Mouse (Mus musculus) lung, postnatal 0 days (tissue): ENCODE measurements at regions not wholly inside any gene's neighbourhood (a gene's known extent, or its start where the extent isn't known, plus 50 kb on each side); places are given as distances from the start of the nearest gene placed in this dataset.

ENCODE experiments used
- ATAC-seq: fragments of 200-750 bp; cut with Nextera tagmentation; 2 replicates; pipeline ENCODE4 v1.8.0; 2017; ENCODE audit warnings: moderate library complexity
- DNase-seq: peaks from one replicate; pipeline ENCODE4 v3.0.0-alpha.2; 2016; ENCODE audit warnings: low spot score
- H3K27ac ChIP-seq: fragments of 300-500 bp; sonication (generic); 2 replicates; pipeline ENCODE4 v1.5.1; 2014; ENCODE audit warnings: antibody characterized with exemption, mild to moderate bottlenecking, low read length, mixed read lengths
- H3K27me3 ChIP-seq: fragments of 300-500 bp; sonication (generic); replicated peaks from 2 replicates; pipeline ENCODE4 v1.6.1; 2014; ENCODE audit warnings: low read length, mixed read lengths; ENCODE audit not compliant: insufficient read depth
- H3K36me3 ChIP-seq: fragments of 300-500 bp; sonication (generic); 2 replicates; pipeline ENCODE4 v1.6.1; 2014; ENCODE audit warnings: low read length, mixed read lengths; ENCODE audit not compliant: insufficient read depth
- H3K4me1 ChIP-seq: fragments of 300-500 bp; sonication (generic); 2 replicates; pipeline ENCODE4 v1.6.1; 2014; ENCODE audit warnings: antibody characterized with exemption, low read depth, low read length, mixed read lengths; ENCODE audit not compliant: insufficient read depth
- H3K4me2 ChIP-seq: fragments of 300-500 bp; sonication (generic); replicated peaks from 2 replicates; pipeline ENCODE4 v1.6.1; 2014; ENCODE audit warnings: low read depth, mild to moderate bottlenecking, low read length, moderate library complexity, mixed read lengths
- H3K4me3 ChIP-seq: fragments of 300-500 bp; sonication (generic); 2 replicates; pipeline ENCODE4 v1.5.1; 2014; ENCODE audit warnings: low read depth, low read length
- H3K9ac ChIP-seq: fragments of 300-500 bp; sonication (generic); replicated peaks from 2 replicates; pipeline ENCODE4 v1.6.1; 2014; ENCODE audit warnings: low read depth, mild to moderate bottlenecking
- H3K9me3 ChIP-seq: fragments of 300-500 bp; sonication (generic); 2 replicates; pipeline ENCODE4 v1.6.1; 2016; ENCODE audit warnings: low read length, mixed read lengths
- CTCF ChIP-seq: IDR thresholded peaks from 2 replicates; pipeline ENCODE4 v1.5.1; 2016; ENCODE audit warnings: antibody characterized with exemption, mild to moderate bottlenecking
- EP300 ChIP-seq: IDR thresholded peaks from 2 replicates; pipeline ENCODE4 v1.6.1; 2016; ENCODE audit warnings: antibody characterized with exemption, mild to moderate bottlenecking, control low read depth
- WGBS: fragments of 180-500 bp; shearing (Covaris S2); extraction: QIAGEN DNeasy Blood & Tissue Kit; methylation state at CpG from one replicate; pipeline ENCODE4 v1.1.7; 2014; 5-methylcytosine and 5-hydroxymethylcytosine counted together

GRCm38 (mm10) chr9:52331748-52332147 is 163.4 kb upstream of the Zc3h12c start:
- no peak overlapping the region for H3K27ac ChIP-seq
- no peak for DNase-seq
- TF ChIP-seq EP300 = no peak
- TF ChIP-seq CTCF = no peak
- H3K4me3 ChIP-seq = no peak overlapping the region
- no peaks in the 10 kb centered on the region for H3K9me3 ChIP-seq
- H3K4me1 ChIP-seq = no peaks in the 10 kb centered on the region
- ATAC-seq = no peak
- H3K4me2 ChIP-seq = no peak overlapping the region
- no peak overlapping the region for H3K9ac ChIP-seq
- H3K36me3 ChIP-seq = no peaks in the 10 kb centered on the region
- WGBS = 35% methylated on average over 1 of the region's 1 CpGs
- H3K27me3 ChIP-seq = no peaks in the 10 kb centered on the region

GRCm38 (mm10) chr9:52330652-52331051 is 162.3 kb upstream of the Zc3h12c start:
- Histone ChIP-seq H3K9me3 (no peaks in the 10 kb centered on the region), H3K27me3 (no peaks in the 10 kb centered on the region), H3K9ac (no peak overlapping the region), H3K4me1 (no peaks in the 10 kb centered on the region), H3K4me3 (no peak overlapping the region), H3K36me3 (no peaks in the 10 kb centered on the region), H3K4me2 (no peak overlapping the region), H3K27ac (no peak overlapping the region)
- DNase-seq = no peak
- no peak for TF ChIP-seq CTCF
- TF ChIP-seq EP300 = no peak
- 66% methylated on average over 3 of the region's 3 CpGs for WGBS
- ATAC-seq = no peak

GRCm38 (mm10) chr9:52324347-52324746 is 156.0 kb upstream of the Zc3h12c start:
- Histone ChIP-seq H3K36me3 (no peaks in the 10 kb centered on the region), H3K27me3 (no peaks in the 10 kb centered on the region), H3K9ac (no peak overlapping the region), H3K4me2 (no peak overlapping the region), H3K27ac (no peak overlapping the region), H3K9me3 (no peaks in the 10 kb centered on the region), H3K4me1 (no peaks in the 10 kb centered on the region), H3K4me3 (no peak overlapping the region)
- 79% methylated on average over 2 of the region's 2 CpGs for WGBS
- DNase-seq (no peak), ATAC-seq (no peak)
- TF ChIP-seq CTCF (no peak), EP300 (no peak)

- H3K27me3 ChIP-seq = no peaks in the 10 kb centered on the region
- no peak overlapping the region for H3K27ac ChIP-seq
- no peak for TF ChIP-seq EP300
- TF ChIP-seq CTCF = peak; percentile 20
- no peak overlapping the region for H3K4me2 ChIP-seq
- H3K36me3 ChIP-seq = no peaks in the 10 kb centered on the region
- no peaks in the 10 kb centered on the region for H3K9me3 ChIP-seq
- H3K4me1 ChIP-seq = no peaks in the 10 kb centered on the region
- no peak overlapping the region for H3K4me3 ChIP-seq
- no peak overlapping the region for H3K9ac ChIP-seq
- no peak for ATAC-seq
- WGBS = 77% methylated on average over 1 of the region's 1 CpGs
- no peak for DNase-seq
Measured at GRCm38 (mm10) chr9:52323757-52324156, 155.4 kb upstream of the Zc3h12c start.

- no peak for ATAC-seq
- H3K4me1 ChIP-seq = no peaks in the 10 kb centered on the region
Measured at GRCm38 (mm10) chr9:52323226-52323625, 154.9 kb upstream of the Zc3h12c start.

GRCm38 (mm10) chr9:52301521-52301920 is 133.1 kb upstream of the Zc3h12c start:
- ATAC-seq (no peak), DNase-seq (no peak)
- no peak overlapping the region for H3K9ac ChIP-seq
- no peaks in the 10 kb centered on the region for H3K27me3 ChIP-seq
- 74% methylated on average over 6 of the region's 6 CpGs for WGBS
- H3K4me2 ChIP-seq = no peak overlapping the region
- no peaks in the 10 kb centered on the region for H3K9me3 ChIP-seq
- no peaks in the 10 kb centered on the region for H3K36me3 ChIP-seq
- H3K27ac ChIP-seq = no peak overlapping the region
- no peaks in the 10 kb centered on the region for H3K4me1 ChIP-seq
- no peak for TF ChIP-seq EP300
- TF ChIP-seq CTCF = no peak
- H3K4me3 ChIP-seq = no peak overlapping the region

More at GRCm38 (mm10) chr9:52323226-52323625, 154.9 kb upstream of the Zc3h12c start:
- H3K27me3 ChIP-seq = no peaks in the 10 kb centered on the region
- no peak overlapping the region for H3K9ac ChIP-seq
- H3K9me3 ChIP-seq = no peaks in the 10 kb centered on the region
- TF ChIP-seq EP300 (no peak), CTCF (no peak)
- H3K27ac ChIP-seq = no peak overlapping the region
- no peak for DNase-seq
- H3K4me2 ChIP-seq = no peak overlapping the region
- H3K36me3 ChIP-seq = no peaks in the 10 kb centered on the region
- WGBS = 71% methylated on average over 6 of the region's 6 CpGs
- no peak overlapping the region for H3K4me3 ChIP-seq

GRCm38 (mm10) chr9:52298329-52298728 is 130.0 kb upstream of the Zc3h12c start:
- 5% methylated on average over 6 of the region's 6 CpGs for WGBS
- DNase-seq (peak; percentile 71), ATAC-seq (no peak)
- no peak for TF ChIP-seq EP300
- peak; percentile 71 for TF ChIP-seq CTCF
- H3K9ac ChIP-seq = no peak overlapping the region
- H3K36me3 ChIP-seq = no peaks in the 10 kb centered on the region
- no peak overlapping the region for H3K4me2 ChIP-seq
- H3K27me3 ChIP-seq = no peaks in the 10 kb centered on the region
- H3K9me3 ChIP-seq = no peaks in the 10 kb centered on the region
- H3K27ac ChIP-seq = no peak overlapping the region
- H3K4me3 ChIP-seq = no peak overlapping the region
- H3K4me1 ChIP-seq = no peaks in the 10 kb centered on the region
